Mouse (Mus musculus) urinary bladder, adult 2 months (tissue): ENCODE data around the gene Msl1. TPM values are rescaled to one million over a fixed set of nuclear protein-coding genes. Genes with fewer than 3 reads are reported as not detected.

ENCODE experiments used
- DNase-seq: peaks from one replicate; pipeline ENCODE4 v3.0.0; 2022; ENCODE audit warnings: low spot score
- polyA plus RNA-seq: library from polyadenylated mRNA; depleted of rRNA; stranded (reverse); fragments of >200 nt; gene quantifications from 2 replicates; pipeline ENCODE4 v1.2.3, GENCODE M21; 2012; rRNA removed

Msl1 gene
- 57.0 and 58.7 TPM in 2 replicates for polyA plus RNA-seq

GRCm38 (mm10) chr11:98795015-98795713, at the start of gene Msl1:
Gene Msl1, plus strand, starts transcription at chr11:98795516.
- peak; percentile 89 for DNase-seq

- no peak for DNase-seq
Observed at GRCm38 (mm10) chr11:98745932-98746853, 49.1 kb upstream of the Msl1 start.

DNA sequence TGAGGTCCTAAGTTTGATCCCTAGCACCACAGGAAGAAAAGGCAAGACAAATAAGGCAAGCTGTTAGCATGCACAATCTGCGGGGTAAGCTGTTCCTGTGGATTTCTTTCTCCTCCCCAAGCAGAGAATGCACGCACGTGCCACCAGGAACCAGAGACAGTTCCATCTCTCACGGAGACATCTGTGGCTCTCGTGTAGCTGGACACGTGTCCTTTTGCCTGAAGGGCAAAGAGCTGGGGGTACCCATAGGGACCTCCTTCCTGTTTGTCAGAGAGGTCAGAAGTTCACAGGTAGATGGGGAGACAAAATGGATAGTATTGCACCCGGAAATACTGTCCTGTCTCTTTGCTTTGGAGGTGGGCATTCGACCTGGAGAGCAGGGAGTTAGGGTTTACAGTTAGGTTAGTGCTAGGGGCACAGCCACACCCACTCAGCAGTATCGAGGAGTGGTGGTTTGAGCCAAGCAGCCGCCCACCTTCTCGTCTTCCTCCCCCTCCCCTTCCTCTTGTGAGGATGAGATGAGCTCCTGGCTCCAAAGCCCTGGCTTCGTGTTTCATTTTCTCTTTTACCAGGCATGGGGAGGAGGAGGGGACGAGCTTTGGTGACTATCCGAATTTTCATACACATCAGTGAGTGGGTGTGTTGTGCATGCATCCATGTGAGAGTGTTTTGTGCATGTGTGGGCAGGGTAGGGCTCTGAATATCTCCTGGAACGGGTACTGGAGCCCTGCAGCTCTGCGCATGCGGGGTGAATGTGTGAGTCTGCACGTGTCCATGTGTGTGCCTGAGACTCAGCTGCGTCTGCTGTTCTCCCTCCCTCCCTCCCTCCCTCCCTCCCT, 48.2 kb upstream of the Msl1 start:
- peak; percentile 55 for DNase-seq

DNA sequence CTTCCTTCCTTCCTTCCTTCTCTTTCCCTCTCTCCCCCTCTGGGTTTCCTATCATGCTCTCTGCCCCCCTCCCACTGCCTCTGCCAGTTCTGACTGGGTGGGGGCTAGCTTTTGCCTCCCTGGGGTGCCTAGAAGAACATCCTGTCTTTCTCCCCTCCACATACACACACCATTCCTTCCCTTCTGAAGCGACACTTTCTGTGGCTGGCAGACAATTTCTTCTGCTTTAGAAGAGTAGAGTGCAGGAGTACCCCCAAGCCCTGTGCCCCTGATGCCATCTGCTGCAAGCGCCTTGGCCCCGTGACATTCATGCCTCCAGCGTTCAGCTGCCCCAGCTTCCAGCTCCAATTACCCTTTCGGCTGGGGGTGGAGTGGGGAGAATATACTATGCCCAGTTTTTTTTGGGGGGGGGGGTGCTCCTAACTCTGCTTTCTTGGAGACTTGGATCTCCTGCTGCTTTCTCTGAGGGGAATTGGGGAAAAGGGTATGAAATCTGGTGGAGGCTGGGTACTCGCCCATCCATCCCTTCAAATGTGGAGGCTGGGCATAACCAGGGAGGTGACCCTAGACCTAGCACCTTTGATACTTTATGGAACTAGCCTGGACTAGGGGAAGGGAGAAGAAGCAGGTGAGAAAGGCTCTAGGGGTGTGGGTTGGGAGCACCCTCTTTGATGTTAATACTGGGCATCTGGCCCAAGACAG, 47.4 kb upstream of the Msl1 start:
- peak; percentile 20 for DNase-seq

DNA sequence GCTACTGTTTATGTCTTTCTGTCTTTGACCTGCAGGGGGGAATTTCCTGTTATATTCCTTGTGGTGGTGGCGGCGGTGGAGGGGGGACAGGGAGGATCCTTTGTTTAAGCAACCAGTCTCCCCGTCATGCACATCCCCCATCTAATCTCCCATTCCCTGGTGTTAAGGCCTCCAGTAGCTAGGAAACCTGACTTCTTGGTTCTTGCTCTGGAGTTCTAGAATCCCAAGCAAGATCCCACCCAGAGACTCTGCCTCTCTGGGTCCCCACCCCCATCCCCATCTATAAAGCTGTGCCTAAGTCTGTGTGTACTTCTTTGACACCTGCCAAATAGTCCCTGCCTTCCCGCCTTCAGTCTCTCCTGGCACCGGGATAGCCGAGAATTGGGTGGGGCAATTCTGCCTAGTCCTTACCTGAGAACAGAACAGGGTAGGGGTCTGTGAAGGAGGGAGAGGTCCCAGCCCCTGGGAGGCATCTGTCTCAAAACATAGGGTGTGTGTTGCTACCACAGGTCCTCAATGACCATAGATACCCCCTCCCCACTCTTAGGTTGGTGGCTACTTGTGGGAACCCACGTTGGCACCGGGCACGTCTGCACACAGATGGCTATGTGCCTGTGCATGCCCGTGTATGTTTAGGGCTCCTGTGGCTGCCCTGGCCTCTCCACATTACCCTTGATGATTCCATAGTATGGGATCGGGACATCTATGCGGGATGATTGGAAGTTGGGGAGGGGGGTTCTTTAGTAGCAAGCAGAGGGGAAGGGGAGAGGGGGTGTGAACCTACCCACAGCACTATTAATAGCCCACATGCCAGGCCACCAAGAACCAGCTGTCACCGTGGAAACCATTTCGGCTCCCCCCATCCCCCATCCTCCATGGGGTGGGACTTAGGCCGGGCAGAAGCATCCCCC, 46.6 kb upstream of the Msl1 start:
- peak; percentile 52 for DNase-seq

DNA sequence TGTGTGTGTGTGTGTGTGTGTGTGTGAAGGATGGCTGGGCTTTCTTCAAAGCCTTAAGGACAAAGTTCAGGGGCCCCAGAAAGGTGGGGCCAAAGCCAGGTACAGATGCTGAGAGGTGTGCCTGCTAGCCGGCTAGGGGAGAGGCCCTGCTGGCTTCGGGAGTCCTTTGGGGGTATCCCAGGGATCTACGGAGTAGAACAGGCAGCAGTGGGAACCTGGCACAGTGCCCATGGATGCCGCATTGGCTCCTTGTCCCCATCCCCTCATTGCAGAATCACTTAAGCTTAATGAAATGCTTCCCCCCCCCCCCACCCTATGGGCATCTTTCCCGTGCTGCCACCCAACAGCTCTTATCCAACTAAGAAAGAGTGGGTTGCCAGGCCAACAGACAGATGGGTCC, 45.6 kb upstream of the Msl1 start:
- peak; percentile 23 for DNase-seq

DNA sequence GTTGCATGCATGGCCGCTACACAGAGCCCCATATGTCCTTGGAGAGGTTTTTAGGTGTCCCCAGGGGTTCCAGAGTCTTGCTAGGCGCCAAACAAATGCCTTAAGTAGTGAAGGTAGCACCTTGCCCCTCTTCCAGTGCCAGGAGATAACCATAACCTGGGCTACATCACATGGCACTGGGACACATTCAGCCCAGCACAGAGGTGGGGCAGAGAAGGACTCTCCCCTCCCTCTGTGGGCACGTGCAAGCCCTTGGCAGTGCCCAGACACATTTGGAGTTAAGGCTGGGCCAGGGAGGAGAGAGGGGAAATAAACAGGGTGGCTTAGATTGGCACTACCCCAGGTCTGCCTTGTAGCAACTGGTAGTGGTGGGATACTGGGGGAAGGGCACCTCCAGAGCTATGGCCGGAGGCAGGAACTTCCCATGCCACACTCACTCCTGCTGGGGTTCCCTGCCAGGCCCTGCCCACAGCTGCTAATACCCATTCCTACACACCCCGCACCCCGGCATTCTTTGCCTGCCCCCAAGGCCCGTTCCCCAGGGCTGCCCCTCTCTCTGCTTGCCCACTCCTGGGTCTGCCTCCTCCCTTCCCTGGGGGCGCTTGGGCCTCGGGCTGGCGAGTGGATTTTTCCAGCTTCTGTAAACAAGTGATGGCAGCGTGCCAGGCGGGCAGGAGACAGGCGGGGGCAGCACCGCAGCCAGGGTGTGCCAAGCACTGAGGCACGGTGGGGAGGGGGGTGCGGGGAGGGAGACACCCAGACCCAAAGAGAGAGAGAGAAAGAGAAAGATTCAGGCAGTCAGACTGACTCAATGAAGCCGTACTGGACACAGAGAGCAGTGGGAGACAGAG, 44.7 kb upstream of the Msl1 start:
- peak; percentile 77 for DNase-seq

GRCm38 (mm10) chr11:98751221-98751782, 44.0 kb upstream of the Msl1 start:
- peak; percentile 31 for DNase-seq

- DNase-seq = peak; percentile 19
Observed at GRCm38 (mm10) chr11:98752562-98753140, 42.7 kb upstream of the Msl1 start.

- DNase-seq = no peak
Observed at GRCm38 (mm10) chr11:98753264-98753663, 42.1 kb upstream of the Msl1 start.

- DNase-seq = peak; percentile 21
Observed at GRCm38 (mm10) chr11:98754151-98754620, 41.1 kb upstream of the Msl1 start.

GRCm38 (mm10) chr11:98754621-98755181, 40.6 kb upstream of the Msl1 start:
- DNase-seq = peak; percentile 56

GRCm38 (mm10) chr11:98755726-98756380, 39.5 kb upstream of the Msl1 start:
- no peak for DNase-seq

DNA sequence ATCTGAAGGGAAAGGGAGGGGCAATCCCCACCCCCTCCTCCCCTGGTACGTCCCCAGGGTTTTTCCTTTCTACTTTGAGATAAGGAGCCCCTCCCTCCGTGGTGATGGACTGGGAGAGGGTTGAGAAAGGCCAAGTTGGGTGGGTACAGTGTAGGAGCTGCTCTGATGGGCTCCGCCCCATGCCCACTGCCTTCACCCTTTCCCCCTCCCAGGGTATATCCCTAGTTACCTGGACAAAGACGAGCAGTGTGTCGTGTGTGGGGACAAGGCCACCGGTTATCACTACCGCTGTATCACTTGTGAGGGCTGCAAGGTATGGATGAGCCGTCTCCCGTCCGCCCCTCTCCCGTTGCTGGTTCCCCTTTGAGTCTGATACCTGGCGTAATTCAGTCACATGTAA, 38.6 kb upstream of the Msl1 start:
- no peak for DNase-seq

GRCm38 (mm10) chr11:98761939-98762338, 33.4 kb upstream of the Msl1 start:
- DNase-seq = no peak

DNA sequence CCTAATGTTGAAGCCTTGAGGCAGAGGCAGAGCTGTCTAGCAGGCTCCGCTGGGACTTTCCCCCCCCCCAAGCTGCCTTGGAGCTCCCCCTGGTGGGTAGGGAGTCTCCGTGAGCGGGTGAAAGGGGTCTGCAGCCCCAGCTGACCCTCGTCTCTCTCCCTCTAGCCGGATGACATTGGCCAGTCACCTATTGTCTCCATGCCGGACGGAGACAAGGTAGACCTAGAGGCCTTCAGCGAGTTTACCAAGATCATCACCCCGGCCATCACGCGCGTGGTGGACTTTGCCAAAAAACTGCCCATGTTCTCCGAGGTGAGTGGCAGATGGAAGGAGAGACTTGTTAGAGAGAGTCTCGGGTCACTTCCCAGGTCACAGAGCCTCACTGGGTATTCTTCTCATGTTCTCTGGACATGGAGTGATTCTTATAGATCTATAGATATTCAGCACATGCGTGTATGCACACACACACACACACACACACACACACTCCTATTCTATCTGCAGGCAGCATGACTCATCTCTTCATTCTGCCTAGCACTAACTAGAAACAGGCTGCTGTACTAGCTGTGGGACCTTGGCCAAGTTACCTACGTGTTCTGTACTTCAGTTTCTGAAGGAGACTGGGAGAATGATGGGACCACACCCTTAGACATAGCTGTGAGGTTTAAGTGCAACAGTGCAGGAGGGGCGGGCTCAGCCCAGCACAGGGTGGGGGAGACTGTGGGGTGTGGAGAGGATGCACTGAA, 32.4 kb upstream of the Msl1 start:
- no peak for DNase-seq

- DNase-seq = no peak
Observed at GRCm38 (mm10) chr11:98763502-98763861, 31.8 kb upstream of the Msl1 start.
